Mouse (Mus musculus) myocyte (in vitro differentiated cells): ENCODE data around the gene Kif6. TPM values are rescaled to one million over a fixed set of nuclear protein-coding genes. Genes with fewer than 3 reads are reported as not detected.

ENCODE experiments used
- H3K27me3 ChIP-seq: one replicate; pipeline ENCODE4 v1.6.1; 2011; ENCODE audit not compliant: control insufficient read depth, insufficient read depth, insufficient read length
- H3K36me3 ChIP-seq: one replicate; pipeline ENCODE4 v1.6.1; 2011; ENCODE audit not compliant: control insufficient read depth, insufficient read depth
- H3K4me2 ChIP-seq: one replicate; pipeline ENCODE4 v1.6.1; 2011; ENCODE audit warnings: low read depth, control low read depth
- H3K4me3 ChIP-seq: one replicate; pipeline ENCODE4 v1.5.1; 2011; ENCODE audit warnings: mild to moderate bottlenecking, control low read depth, moderate library complexity
- H3K79me2 ChIP-seq: one replicate; pipeline ENCODE4 v1.6.1; 2011; ENCODE audit not compliant: control insufficient read depth, insufficient read depth
- H3ac ChIP-seq: one replicate; pipeline ENCODE4 v1.6.1; 2011; ENCODE audit not compliant: control insufficient read depth, insufficient read length
- CEBPB ChIP-seq: IDR thresholded peaks from 2 replicates; pipeline ENCODE4 v1.6.1; 2011; ENCODE audit warnings: mild to moderate bottlenecking, moderate library complexity; ENCODE audit not compliant: poor library complexity, insufficient read depth, severe bottlenecking
- E2F4 ChIP-seq: IDR thresholded peaks from one replicate; pipeline ENCODE4 v1.6.1; 2011; ENCODE audit warnings: mild to moderate bottlenecking, control low read depth, moderate library complexity; ENCODE audit not compliant: insufficient read depth
- MAX ChIP-seq: IDR thresholded peaks from one replicate; pipeline ENCODE4 v1.6.1; 2011; ENCODE audit warnings: low read depth, mild to moderate bottlenecking, control low read depth
- MYOD1 ChIP-seq, 3 experiments: IDR thresholded peaks; one replicate each; pipeline ENCODE4 v1.6.1; 2011; ENCODE audit warnings: control low read depth in 2 of 3, low read depth in 2 of 3, mild to moderate bottlenecking in 2 of 3, moderate library complexity in 1 of 3; ENCODE audit not compliant: insufficient read length in 2 of 3, control insufficient read depth in 1 of 3
- MYOG ChIP-seq, 3 experiments: IDR thresholded peaks; one replicate each; pipeline ENCODE4 v1.6.1; 2011; ENCODE audit warnings: control low read depth in 2 of 3, low read depth in 2 of 3, mild to moderate bottlenecking in 2 of 3; ENCODE audit not compliant: insufficient read length in 2 of 3, control insufficient read depth in 1 of 3, insufficient read depth in 1 of 3
- POLR2A ChIP-seq: IDR thresholded peaks from one replicate; pipeline ENCODE4 v1.6.1; 2011; ENCODE audit warnings: low read depth, mild to moderate bottlenecking, control low read depth, moderate library complexity; ENCODE audit not compliant: insufficient read length
- POLR2AphosphoS2 ChIP-seq: IDR thresholded peaks from one replicate; pipeline ENCODE4 v1.6.1; 2011; ENCODE audit warnings: low read depth, control low read depth; ENCODE audit not compliant: insufficient read length
- REST ChIP-seq: IDR thresholded peaks from one replicate; pipeline ENCODE4 v1.6.1; 2011; ENCODE audit warnings: mild to moderate bottlenecking, control low read depth, moderate library complexity; ENCODE audit not compliant: insufficient read depth, insufficient read length
- SRF ChIP-seq: IDR thresholded peaks from one replicate; pipeline ENCODE4 v1.6.1; 2011; ENCODE audit warnings: low read depth; ENCODE audit not compliant: control insufficient read depth, insufficient read length
- TCF12 ChIP-seq: IDR thresholded peaks from one replicate; pipeline ENCODE4 v1.6.1; 2011; ENCODE audit warnings: mild to moderate bottlenecking, control low read depth; ENCODE audit not compliant: poor library complexity, insufficient read depth, severe bottlenecking
- TCF3 ChIP-seq: IDR thresholded peaks from one replicate; pipeline ENCODE4 v1.6.1; 2011; ENCODE audit warnings: low read depth, control low read depth; ENCODE audit not compliant: insufficient read length
- USF1 ChIP-seq: IDR thresholded peaks from one replicate; pipeline ENCODE4 v1.6.1; 2011; ENCODE audit warnings: low read depth, mild to moderate bottlenecking, control low read depth, moderate library complexity
- polyA plus RNA-seq: library from polyadenylated mRNA; unstranded; fragments of >200 nt; fragmentation: generic; extraction: Trizol; gene quantifications from one replicate; pipeline ENCODE4 v1.2.1, GENCODE M21; 2012; ENCODE audit warnings: missing spikeins

Kif6 gene
- 0.07 TPM for polyA plus RNA-seq

DNA sequence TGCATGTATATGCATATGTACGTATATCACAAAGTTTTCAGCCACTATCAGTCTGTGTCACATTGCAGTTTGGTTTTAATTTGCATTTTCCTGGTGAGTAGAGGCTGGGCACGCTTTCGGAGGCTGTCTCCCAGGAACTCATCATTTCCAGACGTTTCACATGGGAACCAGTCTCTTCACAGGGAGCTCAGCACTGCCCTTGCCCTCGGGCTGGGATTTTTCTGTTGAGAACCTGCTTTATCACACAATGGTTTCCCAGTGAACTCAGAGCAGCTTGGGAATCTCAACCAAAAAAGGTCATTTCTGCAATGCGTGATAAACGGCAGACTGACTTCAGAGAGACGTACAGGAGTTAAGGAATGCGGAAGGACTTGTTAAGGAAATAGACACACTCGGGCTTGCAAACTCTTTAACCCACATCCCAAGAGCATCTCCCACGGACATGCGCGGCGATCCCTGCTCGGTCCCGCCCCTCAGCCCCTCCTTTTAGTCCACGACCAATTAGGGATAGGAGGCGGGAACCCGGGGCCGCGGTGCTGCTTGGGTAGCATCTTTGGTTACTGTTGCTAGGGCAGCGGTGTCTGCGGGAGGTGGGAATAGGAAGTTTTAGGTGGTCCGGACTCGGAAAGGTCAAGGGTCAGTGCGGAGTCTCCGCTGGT is at the start of gene Kif6:
Gene Kif6, plus strand, starts transcription at position 560 of the 659 bp plus-strand sequence.
- TF ChIP-seq USF1 (no peak), TCF3 (no peak), MAX (no peak), E2F4 (no peak)
- Histone ChIP-seq H3K79me2 (no peaks in the 10 kb centered on the region), H3K4me3 (peak within 1 kb of the TSS; percentile 23), H3K4me2 (peak within 1 kb of the TSS; percentile 86), H3K36me3 (no peaks in the 10 kb centered on the region), H3K27me3 (no peaks in the 10 kb centered on the region), H3ac (no peak within 1 kb of the TSS)

DNA sequence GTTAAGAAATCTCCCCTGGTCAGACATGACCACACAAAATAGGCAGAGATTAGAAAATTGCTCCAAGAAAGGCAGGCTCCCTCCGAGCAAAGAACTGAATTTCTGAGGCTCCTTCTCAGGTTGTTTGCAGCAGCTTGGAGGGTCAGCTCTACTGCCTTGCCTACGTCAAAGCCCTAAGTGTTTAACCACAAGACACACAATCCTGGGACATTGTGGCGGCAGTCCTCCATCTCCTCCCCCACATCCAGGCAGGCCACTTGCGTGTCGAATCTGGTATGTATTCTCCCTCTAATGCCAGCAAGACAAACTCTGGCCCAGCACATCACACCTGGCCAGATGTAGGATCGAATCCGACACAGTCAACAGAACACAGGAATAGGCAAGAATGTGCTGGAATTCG is 46.2 kb upstream of the Kif6 start:
- H3K27me3 ChIP-seq, result peaks cover 12% of the 10 kb centered on the region
- no peaks in the 10 kb centered on the region for H3K79me2 ChIP-seq
- no peak for TF ChIP-seq USF1
- no peak for TF ChIP-seq SRF
- no peak for TF ChIP-seq CEBPB
- TF ChIP-seq REST, result no peak
- TF ChIP-seq MYOD1 (IDR thresholded peaks at IDR 0.05; ENCODE audit: control insufficient read depth in 1 of 3, insufficient read length in 2 of 3, low read depth in 2 of 3), result no peak
- no peak for TF ChIP-seq TCF12
- TF ChIP-seq POLR2AphosphoS2, result no peak
- no peak overlapping the region for H3K4me2 ChIP-seq
- H3ac ChIP-seq, result no peak overlapping the region
- no peak overlapping the region for H3K4me3 ChIP-seq
- no peaks in the 10 kb centered on the region for H3K36me3 ChIP-seq

DNA sequence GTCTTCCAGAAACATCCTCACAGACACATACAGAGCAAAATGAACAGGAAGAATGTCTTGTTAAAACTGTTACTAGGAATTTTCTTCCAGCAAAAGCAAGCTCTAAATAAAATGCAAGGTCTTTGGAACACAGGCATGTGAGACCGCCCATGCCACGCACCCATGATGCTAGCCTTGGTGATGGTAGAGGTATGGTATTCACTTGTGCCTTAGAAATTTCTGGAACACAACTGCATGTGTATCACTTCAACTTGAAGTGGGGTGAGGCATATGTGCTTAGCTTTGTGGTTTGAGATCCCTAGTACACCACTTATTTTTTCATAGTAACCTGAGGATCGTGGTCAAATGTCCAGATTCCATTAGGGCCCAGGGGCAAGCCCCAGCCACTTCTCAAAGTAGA is 37.6 kb upstream of the Kif6 start:
- Histone ChIP-seq H3K27me3 (no peaks in the 10 kb centered on the region), H3K4me2 (no peak overlapping the region), H3K79me2 (no peaks in the 10 kb centered on the region), H3K4me3 (no peak overlapping the region), H3ac (no peak overlapping the region), H3K36me3 (no peaks in the 10 kb centered on the region)
- TF ChIP-seq SRF (no peak), USF1 (no peak), MYOG (IDR thresholded peaks at IDR 0.05; ENCODE audit: control insufficient read depth in 1 of 3, insufficient read depth in 1 of 3, insufficient read length in 2 of 3, low read depth in 2 of 3) (no peak), CEBPB (no peak), MYOD1 (IDR thresholded peaks at IDR 0.05; ENCODE audit: control insufficient read depth in 1 of 3, insufficient read length in 2 of 3, low read depth in 2 of 3) (no peak), E2F4 (no peak), POLR2A (no peak), MAX (no peak), POLR2AphosphoS2 (no peak)

DNA sequence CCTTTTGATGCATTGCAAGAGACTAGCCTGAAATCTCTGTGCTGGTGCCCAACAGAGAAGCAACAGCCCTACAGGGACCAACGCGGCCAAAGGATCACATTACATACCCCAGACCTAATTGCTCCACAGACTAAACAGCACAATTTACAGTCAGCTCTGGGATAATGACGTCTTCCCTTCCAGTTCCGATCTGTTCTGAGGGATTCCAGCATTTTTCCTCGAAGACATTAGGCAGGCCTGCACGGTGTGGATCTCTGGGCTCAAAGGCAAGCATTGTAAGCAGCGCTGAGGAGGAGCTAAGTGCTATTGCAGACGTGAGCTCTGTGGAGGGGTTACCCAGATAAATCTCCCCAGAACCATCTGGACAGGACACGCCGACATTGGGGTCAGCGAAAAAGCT is 32.5 kb upstream of the Kif6 start:
- Histone ChIP-seq H3K79me2 (no peaks in the 10 kb centered on the region), H3K36me3 (no peaks in the 10 kb centered on the region), H3K27me3 (peaks cover 17% of the 10 kb centered on the region), H3ac (no peak overlapping the region), H3K4me3 (no peak overlapping the region), H3K4me2 (no peak overlapping the region)
- TF ChIP-seq MYOD1 (IDR thresholded peaks at IDR 0.05; ENCODE audit: control insufficient read depth in 1 of 3, insufficient read length in 2 of 3, low read depth in 2 of 3), result no peak
- no peak for TF ChIP-seq CEBPB
- no peak for TF ChIP-seq TCF3
- no peak for TF ChIP-seq REST
- TF ChIP-seq TCF12, result no peak
- TF ChIP-seq MYOG (IDR thresholded peaks at IDR 0.05; ENCODE audit: control insufficient read depth in 1 of 3, insufficient read depth in 1 of 3, insufficient read length in 2 of 3, low read depth in 2 of 3), result no peak
- TF ChIP-seq MAX, result no peak
- no peak for TF ChIP-seq POLR2AphosphoS2

DNA sequence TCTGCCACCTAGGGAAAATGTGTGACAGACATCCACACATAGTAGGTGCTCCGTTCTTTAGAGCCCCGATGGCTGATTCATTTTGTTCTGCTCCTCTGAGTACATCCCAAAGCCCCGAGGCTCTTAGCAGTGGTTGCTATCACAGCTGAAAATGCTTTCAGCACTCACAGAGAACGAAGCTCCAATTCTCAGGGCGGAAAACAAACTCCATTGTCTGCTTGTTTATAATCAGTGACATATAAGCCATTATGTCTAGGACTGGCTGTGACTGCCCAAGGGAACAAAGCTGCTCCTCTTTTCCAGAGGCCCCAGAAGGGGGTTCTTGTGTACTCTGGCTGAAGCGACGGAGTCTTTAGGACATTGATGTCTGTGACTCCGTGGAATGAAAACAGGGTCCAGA is 24.9 kb upstream of the Kif6 start:
- H3K4me2 ChIP-seq, result no peak overlapping the region

More for the DNA sequence above, 24.9 kb upstream of the Kif6 start:
- Histone ChIP-seq H3K79me2 (no peaks in the 10 kb centered on the region), H3K4me3 (no peak overlapping the region), H3K27me3 (peaks cover 17% of the 10 kb centered on the region), H3K36me3 (no peaks in the 10 kb centered on the region), H3ac (no peak overlapping the region)
- TF ChIP-seq MYOD1 (IDR thresholded peaks at IDR 0.05; ENCODE audit: control insufficient read depth in 1 of 3, insufficient read length in 2 of 3, low read depth in 2 of 3) (no peak), TCF3 (no peak), CEBPB (no peak), REST (no peak), USF1 (no peak), SRF (no peak)
